Comparison of ENCODE assay signal across 9 mouse cellular contexts in the genomic region with DNA sequence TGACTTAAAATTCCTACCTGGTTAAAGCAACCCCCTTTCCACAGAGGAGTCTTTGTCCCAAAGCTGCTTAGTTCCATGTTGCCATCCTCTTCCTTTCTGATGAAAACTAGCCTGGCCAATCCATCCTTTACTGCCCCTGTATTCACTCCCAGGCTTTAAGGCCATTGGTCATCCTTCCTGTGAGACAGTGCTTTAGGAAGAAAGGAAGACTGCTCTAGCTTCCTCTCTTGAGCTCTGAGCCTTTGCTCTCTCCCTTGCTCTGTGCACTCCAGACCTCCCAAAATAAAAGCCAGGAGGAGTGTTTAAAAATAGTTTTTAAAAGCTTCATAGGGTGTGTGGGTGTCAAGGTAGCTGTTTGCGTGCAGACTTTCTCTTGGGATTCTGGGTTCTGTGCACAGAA. TPM values are rescaled to one million over a fixed set of nuclear protein-coding genes. Genes with fewer than 3 reads are reported as not detected.
DNase-seq lines count a peak whose midpoint lies in the region; ATAC-seq lines count a peak whose summit lies in the region.
"Had no signal": no experiment of that assay in that cellular context is flagged by ENCODE, and none has a peak within 500 bp of the region (broad histone marks: within the 10 kb centered on the region; RNA-seq: fewer than 3 reads in every experiment).

No protein-coding gene starts in this region.

- no peak for DNase-seq in kidney, postnatal 10 days
- DNase-seq in embryonic facial prominence, embryonic 14.5 days (ENCODE audit: low spot score), result no peak
- no peak for DNase-seq in urinary bladder, postnatal 25 days (ENCODE audit: low spot score)
- no peak for DNase-seq in gastrocnemius, postnatal 4 days (ENCODE audit: low spot score in 2 of 2)
- DNase-seq in cerebellum, postnatal 36 days, result no peak

- H3K36me3 ChIP-seq in kidney, embryonic 16.5 days (ENCODE audit: insufficient read depth, low read length), result no peaks in the 10 kb centered on the region
- H3K36me3 ChIP-seq in embryonic facial prominence, embryonic 14.5 days (ENCODE audit: control insufficient read depth, insufficient read depth, low read length), result no peaks in the 10 kb centered on the region
- H3K36me3 ChIP-seq in intestine, embryonic 16.5 days (ENCODE audit: control insufficient read depth, insufficient read depth, low read length), result no peaks in the 10 kb centered on the region
- H3K36me3 ChIP-seq in neural tube, embryonic 12.5 days, result no peaks in the 10 kb centered on the region

- H3K4me3 ChIP-seq in kidney, embryonic 16.5 days (ENCODE audit: low read length), result peak overlapping the region; percentile 54
- H3K4me3 ChIP-seq in embryonic facial prominence, embryonic 14.5 days (ENCODE audit: low read depth, low read length), result peak overlapping the region; percentile 48
- no peak overlapping the region for H3K4me3 ChIP-seq in intestine, embryonic 16.5 days (ENCODE audit: low read length)
- H3K4me3 ChIP-seq in neural tube, embryonic 12.5 days, result peak overlapping the region; percentile 38; the same call in 1 of the 2 replicates
- H3K4me3 ChIP-seq: myocyte had no signal

- no peaks in the 10 kb centered on the region for H3K27me3 ChIP-seq in kidney, embryonic 16.5 days (ENCODE audit: insufficient read depth, low read length)
- H3K27me3 ChIP-seq in embryonic facial prominence, embryonic 14.5 days (replicated peaks; ENCODE audit: control insufficient read depth, insufficient read depth, low read length), result no peaks in the 10 kb centered on the region
- 0 out of 2 replicates have a peak, but pooled peaks cover 7% of the 10 kb centered on the region for H3K27me3 ChIP-seq in intestine, embryonic 16.5 days (replicated peaks; ENCODE audit: control insufficient read depth, insufficient read depth, low read length)
- H3K27me3 ChIP-seq in neural tube, embryonic 12.5 days (replicated peaks), result no peaks in the 10 kb centered on the region

- no peaks in the 10 kb centered on the region for H3K9me3 ChIP-seq in kidney, embryonic 16.5 days (ENCODE audit: low read length)
- H3K9me3 ChIP-seq in embryonic facial prominence, embryonic 14.5 days (ENCODE audit: control insufficient read depth, low read length), result no peaks in the 10 kb centered on the region
- H3K9me3 ChIP-seq in intestine, embryonic 16.5 days (ENCODE audit: control insufficient read depth, low read length), result no peaks in the 10 kb centered on the region
- H3K9me3 ChIP-seq in neural tube, embryonic 12.5 days, result no peaks in the 10 kb centered on the region

- peak overlapping the region; percentile 79 for H3K4me2 ChIP-seq in kidney, embryonic 16.5 days (replicated peaks; ENCODE audit: low read depth, low read length)
- H3K4me2 ChIP-seq in embryonic facial prominence, embryonic 14.5 days (ENCODE audit: low read depth, low read length), result peak overlapping the region; percentile 81
- H3K4me2 ChIP-seq in intestine, embryonic 16.5 days (ENCODE audit: low read depth, low read length), result peak overlapping the region; percentile 64; the same call in 1 of the 2 replicates
- peak overlapping the region; percentile 63 for H3K4me2 ChIP-seq in neural tube, embryonic 12.5 days (replicated peaks)

- peaks cover 15% of the 10 kb centered on the region; the same call in 1 of the 2 replicates for H3K4me1 ChIP-seq in kidney, embryonic 16.5 days (ENCODE audit: insufficient read depth, low read length)
- H3K4me1 ChIP-seq in embryonic facial prominence, embryonic 14.5 days (ENCODE audit: control insufficient read depth, insufficient read depth, low read length), result peaks cover 8% of the 10 kb centered on the region; the same call in 1 of the 2 replicates
- no peaks in the 10 kb centered on the region for H3K4me1 ChIP-seq in intestine, embryonic 16.5 days (ENCODE audit: control insufficient read depth, insufficient read depth, low read length)
- H3K4me1 ChIP-seq in neural tube, embryonic 12.5 days, result peaks cover 26% of the 10 kb centered on the region

- 11% methylated on average over 1 of the region's 1 CpGs for WGBS in kidney, embryonic 16.5 days
- WGBS in embryonic facial prominence, embryonic 14.5 days, result 25% methylated on average over 1 of the region's 1 CpGs
- WGBS in intestine, embryonic 16.5 days, result 24% methylated on average over 1 of the region's 1 CpGs
- 8% methylated on average over 1 of the region's 1 CpGs for WGBS in neural tube, embryonic 12.5 days

- peak overlapping the region; percentile 75 for H3K9ac ChIP-seq in kidney, embryonic 16.5 days (replicated peaks; ENCODE audit: low read length)
- peak overlapping the region; percentile 67 for H3K9ac ChIP-seq in embryonic facial prominence, embryonic 14.5 days (ENCODE audit: low read depth, low read length)
- H3K9ac ChIP-seq in intestine, embryonic 16.5 days (ENCODE audit: low read depth, low read length), result no peak overlapping the region
- H3K9ac ChIP-seq in neural tube, embryonic 12.5 days, result peak overlapping the region; percentile 61

- peak overlapping the region; percentile 95 for H3K27ac ChIP-seq in kidney, embryonic 16.5 days (ENCODE audit: low read length)
- peak overlapping the region; percentile 79 for H3K27ac ChIP-seq in embryonic facial prominence, embryonic 14.5 days (replicated peaks; ENCODE audit: low read depth, low read length)
- no peak overlapping the region for H3K27ac ChIP-seq in intestine, embryonic 16.5 days (ENCODE audit: low read length)
- peak overlapping the region; percentile 96 for H3K27ac ChIP-seq in neural tube, embryonic 12.5 days

- ATAC-seq in kidney, embryonic 16.5 days (ENCODE audit: low FRiP score, low TSS enrichment), result no peak; the same call in 1 of the 2 replicates
- ATAC-seq in embryonic facial prominence, embryonic 14.5 days (ENCODE audit: low read depth), result 0 out of 2 replicates have a peak, but pooled peaks have one; percentile 2
- peak; percentile 36; the same call in 1 of the 2 replicates for ATAC-seq in intestine, embryonic 16.5 days
- ATAC-seq in neural tube, embryonic 12.5 days (ENCODE audit: low FRiP score, low read depth), result no peak

RNA-seq across cellular contexts. Expression of gene Qk, which starts 14.8 kb away (rescaled TPM):
- 22.5 and 30.5 TPM in 2 replicates for polyA plus RNA-seq in kidney, embryonic 16.5 days (2015; fragmentation: Nextera tagmentation; extraction: Ambion mirVana)
- polyA plus RNA-seq in embryonic facial prominence, embryonic 14.5 days (2014; fragmentation: Nextera tagmentation; extraction: Ambion mirVana), result 42.8 and 46.5 TPM in 2 replicates
- 8.4 and 9.3 TPM in 2 replicates for polyA plus RNA-seq in intestine, embryonic 16.5 days (2015; fragmentation: Nextera tagmentation; extraction: Ambion mirVana)
- polyA plus RNA-seq in neural tube, embryonic 12.5 days (2016; fragmentation: Nextera tagmentation; extraction: Ambion mirVana), result 45.8 TPM in 2 replicates
- total RNA-seq in gastrocnemius, postnatal 4 days (2021), result 100 to 1,000 TPM; 316 to 362 TPM

Comparison
In these comparisons a context has a peak if more than half of its experiments do, and no peak if none do; other contexts are left out.
1. ATAC-seq: peak in embryonic facial prominence, embryonic 14.5 days (single experiment) and intestine, embryonic 16.5 days (single experiment); none in kidney, embryonic 16.5 days (single experiment) and neural tube, embryonic 12.5 days (single experiment).
2. Peak in every context shown above with its lines, with median percentiles within 50 percentile points of each other: H3K4me2 ChIP-seq.